Mouse (Mus musculus) hindbrain, embryonic 16.5 days (tissue): ENCODE measurements around the gene Rtn4rl1. TPM values are rescaled to one million over a fixed set of nuclear protein-coding genes. Genes with fewer than 3 reads are reported as not detected.
"Not testable (repeated sequence)": the region's sequence is repeated elsewhere in the genome, so short reads cannot be mapped to it uniquely, and the experiment has no call there.

Source experiments
- ATAC-seq: fragments of 200-750 bp; cut with Nextera tagmentation; 2 replicates; pipeline ENCODE4 v1.8.0; 2017; ENCODE audit warnings: moderate TSS enrichment, moderate library complexity
- H3K27ac ChIP-seq: fragments of 300-500 bp; sonication (generic); 2 replicates; pipeline ENCODE4 v1.5.1; 2014; ENCODE audit warnings: low read depth, mild to moderate bottlenecking, control low read depth, low read length, moderate library complexity
- H3K27me3 ChIP-seq: fragments of 300-500 bp; sonication (generic); replicated peaks from 2 replicates; pipeline ENCODE4 v1.6.1; 2014; ENCODE audit warnings: low read length; ENCODE audit not compliant: control insufficient read depth, insufficient read depth
- H3K36me3 ChIP-seq: fragments of 300-500 bp; sonication (generic); 2 replicates; pipeline ENCODE4 v1.6.1; 2014; ENCODE audit warnings: mild to moderate bottlenecking, low read length, moderate library complexity, mixed read lengths; ENCODE audit not compliant: control insufficient read depth, insufficient read depth
- H3K4me1 ChIP-seq: fragments of 300-500 bp; sonication (generic); 2 replicates; pipeline ENCODE4 v1.6.1; 2014; ENCODE audit warnings: low read depth, low read length; ENCODE audit not compliant: control insufficient read depth, insufficient read depth
- H3K4me2 ChIP-seq: fragments of 300-500 bp; sonication (generic); 2 replicates; pipeline ENCODE4 v1.6.1; 2014; ENCODE audit warnings: mild to moderate bottlenecking, low read length, control low read depth, moderate library complexity
- H3K4me3 ChIP-seq: fragments of 300-500 bp; sonication (generic); 2 replicates; pipeline ENCODE4 v1.5.1; 2014; ENCODE audit warnings: mild to moderate bottlenecking, low read length, control low read depth, moderate library complexity
- H3K9ac ChIP-seq: fragments of 300-500 bp; sonication (generic); 2 replicates; pipeline ENCODE4 v1.6.1; 2014; ENCODE audit warnings: low read depth, mild to moderate bottlenecking, control low read depth, low read length, moderate library complexity
- H3K9me3 ChIP-seq: fragments of 300-500 bp; sonication (generic); 2 replicates; pipeline ENCODE4 v1.6.1; 2014; ENCODE audit warnings: mild to moderate bottlenecking, low read length, moderate library complexity; ENCODE audit not compliant: control insufficient read depth
- whole genome bisulfite sequencing: fragments of 180-500 bp; shearing (Covaris S2); extraction: QIAGEN DNeasy Blood & Tissue Kit; methylation state at CpG from one replicate; pipeline ENCODE4 v1.1.7; 2014; 5-methylcytosine and 5-hydroxymethylcytosine counted together
- polyA plus RNA-seq: library from polyadenylated mRNA; unstranded; fragments of >200 nt; fragmentation: Nextera tagmentation; extraction: Ambion mirVana; gene quantifications from 2 replicates; pipeline ENCODE4 v1.2.1, GENCODE M21; 2015

Rtn4rl1 gene
- polyA plus RNA-seq, 1 experiment from 2014 or later = 10.7 TPM

DNA sequence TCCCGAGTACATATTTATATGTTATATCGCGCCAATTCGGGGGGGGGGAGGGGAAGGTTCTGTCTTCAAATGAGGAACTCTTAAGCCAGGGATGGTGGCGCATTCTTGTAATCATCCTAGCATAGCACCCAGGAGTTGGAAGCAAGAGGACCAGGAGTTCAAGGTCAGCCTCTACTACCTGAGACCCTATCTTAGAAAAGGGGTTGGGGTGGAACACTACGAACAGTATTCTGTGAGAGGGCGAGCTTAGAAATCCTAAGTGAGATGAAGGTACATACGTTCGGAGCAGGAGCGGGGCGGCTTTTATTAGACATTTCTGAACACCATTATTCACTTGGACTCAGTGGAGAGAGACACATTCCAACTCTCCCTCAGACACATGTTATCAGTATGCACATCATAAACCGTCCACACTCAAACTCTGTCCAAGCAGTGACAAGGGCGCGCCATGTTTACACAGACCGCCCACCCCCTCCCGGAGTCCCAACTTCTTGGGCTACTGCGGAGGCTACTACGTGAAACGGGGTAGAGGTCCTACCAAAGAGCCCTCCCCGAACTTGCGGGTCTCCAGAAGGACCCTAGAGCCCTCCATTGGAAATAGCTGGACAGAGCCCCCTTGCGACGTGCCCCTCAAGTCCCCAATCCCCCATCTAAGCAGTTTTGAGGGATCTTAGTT lies 24.0 kb upstream of the Rtn4rl1 start, which contains the start of gene Hic1:
Gene Hic1 (minus strand): TSS at position 115 of the 676 bp plus-strand sequence.
- peak; percentile 1; the same call in 1 of the 2 replicates for ATAC-seq
- Histone ChIP-seq H3K4me2 (peak within 1 kb of the TSS; percentile 92), H3K36me3 (no peaks in the 10 kb centered on the region), H3K27ac (peak within 1 kb of the TSS; percentile 66), H3K4me3 (peak within 1 kb of the TSS; percentile 48), H3K27me3 (peaks cover 38% of the 10 kb centered on the region), H3K9me3 (no peaks in the 10 kb centered on the region), H3K9ac (peak within 1 kb of the TSS; percentile 65), H3K4me1 (peaks cover 46% of the 10 kb centered on the region)
- WGBS = 4% methylated on average over 23 of the region's 23 CpGs

DNA sequence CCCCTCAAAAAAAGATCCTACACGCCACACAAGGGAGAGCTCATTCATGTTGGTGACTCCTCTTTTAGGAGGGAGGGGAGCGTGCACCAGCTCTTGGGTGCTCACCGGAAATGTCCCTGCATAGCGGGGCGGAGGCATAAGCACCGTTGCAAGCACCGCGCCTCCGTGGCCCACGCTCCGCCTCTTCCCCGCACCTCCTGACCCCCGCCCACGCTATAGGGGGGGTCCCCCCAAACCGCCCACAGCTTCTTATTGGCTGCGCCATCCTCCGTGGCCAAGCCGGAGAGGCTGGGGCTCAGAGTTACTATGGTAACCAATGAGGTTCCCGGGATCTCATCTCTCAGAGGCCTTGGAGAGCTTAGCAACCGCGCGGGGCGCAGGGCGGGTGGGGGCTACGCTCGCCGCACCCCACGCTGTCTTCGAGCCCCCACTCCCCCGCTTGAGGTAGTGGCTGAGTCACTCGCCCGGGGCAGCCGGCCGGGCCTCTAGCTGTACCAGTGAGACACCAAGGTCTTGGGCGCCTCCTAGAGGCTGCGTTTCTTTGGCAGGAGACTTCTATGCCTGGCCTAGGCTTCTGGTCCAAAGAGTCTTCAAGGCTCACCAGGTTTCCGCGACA lies 23.3 kb upstream of the Rtn4rl1 start:
- Histone ChIP-seq H3K9me3 (no peaks in the 10 kb centered on the region), H3K4me1 (peaks cover 46% of the 10 kb centered on the region), H3K9ac (peak overlapping the region; percentile 52), H3K4me3 (peak overlapping the region; percentile 48), H3K27me3 (peaks cover 31% of the 10 kb centered on the region), H3K4me2 (peak overlapping the region; percentile 92), H3K27ac (peak overlapping the region; percentile 55), H3K36me3 (no peaks in the 10 kb centered on the region)
- under 1% methylated on average over 36 of the region's 38 CpGs for WGBS
- peak; percentile 79 for ATAC-seq

DNA sequence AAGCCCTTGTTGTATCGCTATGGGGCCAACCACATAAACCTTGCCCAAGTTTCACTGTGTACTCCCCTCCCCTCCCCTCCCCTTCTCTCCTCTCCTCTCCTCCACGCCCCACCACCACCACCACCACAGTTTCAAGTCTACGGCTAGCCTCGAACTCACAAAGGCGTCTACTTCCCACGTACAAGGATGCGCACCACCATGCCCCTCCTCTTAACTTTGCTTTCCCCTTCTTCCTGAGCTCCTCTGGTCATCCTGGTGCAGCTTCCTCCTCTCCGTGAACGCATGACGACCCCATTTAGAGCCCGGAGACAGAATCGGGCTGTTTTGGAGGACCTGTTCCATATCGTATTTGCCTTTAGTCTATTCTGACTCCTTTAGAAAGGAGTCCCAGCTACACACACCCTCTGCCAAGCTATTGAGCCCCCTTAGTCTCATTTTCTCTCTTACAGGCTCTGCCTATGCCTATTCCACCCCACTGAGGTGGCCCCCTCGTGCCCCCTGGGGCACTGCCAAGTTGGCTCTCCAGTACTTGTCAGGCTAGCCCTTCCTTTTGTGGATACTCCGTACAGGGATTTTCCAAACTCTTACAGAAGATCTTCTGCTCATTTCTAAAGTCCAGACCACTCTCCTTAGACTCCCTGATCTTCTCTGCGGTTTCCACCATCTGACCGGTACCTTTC lies 22.3 kb upstream of the Rtn4rl1 start:
- Histone ChIP-seq H3K36me3 (no peaks in the 10 kb centered on the region), H3K27ac (no peak overlapping the region), H3K4me3 (no peak overlapping the region), H3K9ac (no peak overlapping the region), H3K9me3 (no peaks in the 10 kb centered on the region), H3K4me1 (peaks cover 36% of the 10 kb centered on the region), H3K27me3 (peaks cover 20% of the 10 kb centered on the region), H3K4me2 (peak overlapping the region; percentile 92)
- ATAC-seq = no peak
- 8% methylated on average over 17 of the region's 17 CpGs for WGBS

DNA sequence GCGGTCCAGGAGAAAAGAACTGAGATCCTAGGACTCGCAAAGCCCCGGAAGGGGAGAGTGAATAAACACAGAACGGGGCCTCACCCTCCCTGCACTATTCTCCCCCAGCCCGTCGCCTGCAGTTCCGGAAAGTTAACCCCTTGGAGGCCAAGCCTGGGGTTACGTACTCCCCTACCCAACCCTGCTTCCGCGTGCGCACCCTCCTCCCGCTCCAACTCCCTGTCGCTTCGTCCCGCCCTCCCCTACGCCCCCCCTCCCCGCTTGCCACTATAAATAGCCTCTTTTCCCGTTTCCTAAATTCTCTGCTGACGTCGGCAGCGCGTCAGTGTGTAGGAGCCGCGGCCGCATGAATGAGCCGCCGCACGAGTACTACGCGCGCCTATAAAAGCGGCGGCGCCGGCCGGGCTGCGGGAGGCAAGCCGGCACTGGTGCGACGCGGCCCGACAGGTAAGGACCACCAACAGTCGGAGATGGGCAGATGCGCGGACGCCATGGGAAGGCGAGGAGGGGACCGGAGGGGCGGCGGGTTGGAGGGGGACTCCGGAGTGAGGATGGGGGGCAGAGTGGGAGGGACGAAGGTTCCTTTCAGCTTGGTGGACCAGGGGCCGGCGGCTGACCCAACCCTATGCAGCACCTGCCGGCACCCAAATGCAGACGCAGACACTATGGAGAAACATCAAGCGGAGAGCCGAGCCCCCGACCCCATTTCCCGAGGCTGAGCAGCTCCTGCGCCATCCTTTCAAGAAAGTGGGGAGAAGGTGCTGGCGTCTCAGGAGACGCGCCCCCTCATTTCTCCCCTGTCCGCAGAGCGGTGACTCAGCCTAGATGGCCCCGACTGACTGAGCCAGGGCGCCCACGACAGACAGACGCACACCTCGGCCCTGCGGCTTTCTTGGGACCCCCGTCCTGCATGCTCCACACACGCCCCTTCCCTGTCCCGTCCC lies 21.2 kb upstream of the Rtn4rl1 start:
- Histone ChIP-seq H3K9ac (peak overlapping the region; percentile 73), H3K4me3 (peak overlapping the region; percentile 76), H3K27ac (peak overlapping the region; percentile 41; the same call in 1 of the 2 replicates), H3K9me3 (no peaks in the 10 kb centered on the region), H3K4me1 (peaks cover 32% of the 10 kb centered on the region), H3K36me3 (no peaks in the 10 kb centered on the region; the same call in 1 of the 2 replicates), H3K4me2 (peak overlapping the region; percentile 77), H3K27me3 (peaks cover 9% of the 10 kb centered on the region)
- under 1% methylated on average over 71 of the region's 75 CpGs for WGBS
- no peak for ATAC-seq

DNA sequence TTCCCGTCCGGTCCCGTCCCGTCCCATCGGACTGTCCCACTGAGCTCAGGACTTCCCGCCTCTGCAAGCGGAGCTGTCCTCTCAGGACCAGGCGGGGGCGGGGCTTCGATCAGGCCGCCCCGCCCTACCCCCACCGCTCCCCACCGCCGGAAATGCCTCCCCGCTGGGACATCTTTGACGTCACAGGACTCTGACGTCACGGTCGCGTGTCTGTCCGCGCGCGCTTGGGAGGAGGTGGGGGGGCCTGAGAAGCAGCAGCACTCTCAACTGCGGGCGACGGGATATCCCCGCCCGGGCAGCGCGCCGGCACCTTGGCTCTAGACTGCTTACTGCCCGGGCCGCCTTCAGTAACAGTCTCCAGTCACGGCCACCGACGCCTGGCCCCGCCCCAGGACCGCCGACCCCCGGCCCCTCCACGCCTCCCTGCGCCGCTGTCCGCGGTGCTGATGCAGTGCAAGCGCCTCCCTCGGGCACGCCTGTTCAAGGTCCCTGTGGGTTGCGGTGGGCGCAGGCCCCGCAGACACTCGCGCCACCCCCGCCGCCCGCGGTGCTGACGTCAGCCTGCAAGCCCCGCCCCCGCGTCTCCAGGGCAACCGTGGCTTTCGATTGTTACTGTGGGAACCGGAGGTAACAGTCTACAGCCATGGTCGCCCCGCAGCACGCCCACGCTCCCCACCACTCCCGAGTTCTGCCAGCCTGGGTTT lies 20.3 kb upstream of the Rtn4rl1 start:
- under 1% methylated on average over 68 of the region's 71 CpGs for WGBS

DNA sequence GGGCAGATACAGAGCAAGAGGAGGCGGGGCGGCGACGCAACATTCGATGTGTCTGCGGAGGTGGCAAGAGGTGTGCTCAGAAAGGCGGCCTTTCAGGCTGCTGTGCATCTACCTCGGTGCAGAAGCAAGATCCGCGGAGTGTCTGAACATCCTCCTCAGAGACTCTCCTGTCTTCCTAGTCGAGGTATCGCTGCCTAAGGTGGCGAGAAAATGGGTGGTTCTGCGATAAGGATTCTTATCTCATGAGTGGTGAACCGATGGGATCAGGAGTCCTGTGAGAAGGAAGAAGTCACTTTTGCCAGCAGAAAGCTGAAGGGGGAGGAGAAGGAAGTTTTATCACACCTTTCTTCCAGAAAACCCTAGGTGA lies 19.8 kb upstream of the Rtn4rl1 start:
- H3K27ac ChIP-seq = peak overlapping the region; percentile 84
- H3K4me1 ChIP-seq = peaks cover 32% of the 10 kb centered on the region
- H3K9me3 ChIP-seq = no peaks in the 10 kb centered on the region
- peaks cover 2% of the 10 kb centered on the region; the same call in 1 of the 2 replicates for H3K27me3 ChIP-seq
- peak overlapping the region; percentile 76 for H3K4me3 ChIP-seq
- ATAC-seq = no peak
- H3K36me3 ChIP-seq = no peaks in the 10 kb centered on the region; the same call in 1 of the 2 replicates
- peak overlapping the region; percentile 77 for H3K4me2 ChIP-seq
- peak overlapping the region; percentile 73 for H3K9ac ChIP-seq
- WGBS = 3% methylated on average over 15 of the region's 15 CpGs

More for the DNA sequence above, 20.3 kb upstream of the Rtn4rl1 start:
- Histone ChIP-seq H3K4me1 (peaks cover 37% of the 10 kb centered on the region), H3K4me3 (peak overlapping the region; percentile 76), H3K9me3 (no peaks in the 10 kb centered on the region), H3K36me3 (no peaks in the 10 kb centered on the region; the same call in 1 of the 2 replicates), H3K27me3 (peaks cover 7% of the 10 kb centered on the region; the same call in 1 of the 2 replicates), H3K27ac (peak overlapping the region; percentile 84), H3K9ac (peak overlapping the region; percentile 73), H3K4me2 (peak overlapping the region; percentile 77)
- peak; percentile 62 for ATAC-seq

DNA sequence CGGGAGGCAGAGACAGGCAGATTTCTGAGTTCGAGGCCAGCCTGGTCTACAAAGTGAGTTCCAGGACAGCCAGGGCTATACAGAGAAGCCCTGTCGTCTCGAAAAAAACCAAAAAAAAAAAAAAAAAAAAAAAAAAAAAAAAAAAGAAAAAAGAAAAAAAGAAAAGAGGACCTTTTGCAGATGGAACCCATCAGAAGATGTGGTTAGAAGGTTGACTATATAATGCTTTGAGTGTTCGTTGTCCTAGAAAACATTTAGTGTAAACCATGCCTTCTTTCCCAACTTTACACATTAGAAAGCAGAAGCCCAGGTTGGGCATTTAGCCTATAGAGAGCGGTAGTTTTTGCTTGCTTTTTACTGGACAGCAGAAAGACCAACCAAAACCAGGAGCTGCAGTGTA lies 19.0 kb upstream of the Rtn4rl1 start:
- peaks cover 28% of the 10 kb centered on the region for H3K4me1 ChIP-seq
- H3K9ac ChIP-seq, H3K36me3 ChIP-seq, H3K27ac ChIP-seq, H3K4me2 ChIP-seq, H3K4me3 ChIP-seq, ATAC-seq, H3K27me3 ChIP-seq, H3K9me3 ChIP-seq: not testable (repeated sequence)
- 77% methylated on average over 6 of the region's 6 CpGs for WGBS

DNA sequence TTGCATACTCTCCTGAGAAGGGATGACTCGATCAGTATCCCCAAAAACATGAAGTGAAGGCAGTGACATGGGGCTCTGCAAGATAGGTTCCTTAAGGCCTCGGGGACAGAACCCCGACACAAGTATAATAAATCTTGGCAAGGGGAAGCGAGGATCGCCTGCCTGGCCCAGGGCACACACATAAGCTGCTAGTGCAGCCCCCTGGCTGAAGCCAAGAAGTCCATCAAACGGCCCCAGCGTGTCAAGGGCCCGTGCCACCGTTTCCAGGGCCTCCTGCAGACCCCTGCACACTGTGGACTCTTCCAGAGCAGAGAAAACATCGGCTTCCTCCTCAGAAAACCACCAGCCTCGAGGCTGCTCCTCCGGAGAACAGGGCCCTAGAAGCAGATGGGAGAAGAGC lies 15.6 kb upstream of the Rtn4rl1 start:
- H3K4me1 ChIP-seq = peaks cover 18% of the 10 kb centered on the region
- peak overlapping the region; percentile 89 for H3K9ac ChIP-seq
- no peaks in the 10 kb centered on the region for H3K27me3 ChIP-seq
- no peaks in the 10 kb centered on the region for H3K9me3 ChIP-seq
- peak overlapping the region; percentile 98 for H3K4me2 ChIP-seq
- H3K36me3 ChIP-seq = peaks cover 5% of the 10 kb centered on the region
- 48% methylated on average over 12 of the region's 12 CpGs for WGBS
- H3K27ac ChIP-seq = no peak overlapping the region
- H3K4me3 ChIP-seq = peak overlapping the region; percentile 73
- no peak for ATAC-seq
